Mouse (Mus musculus) heart, embryonic 10.5 days (tissue): Measurements from ENCODE around the gene Coch. TPM values are rescaled to one million over a fixed set of nuclear protein-coding genes. Genes with fewer than 3 reads are reported as not detected.

Experiments
- polyA plus RNA-seq: library from polyadenylated mRNA; unstranded; fragments of >200 nt; fragmentation: Nextera tagmentation; extraction: Ambion mirVana; gene quantifications from 2 replicates; pipeline ENCODE4 v1.2.1, GENCODE M21; 2016

Gene Coch
- polyA plus RNA-seq, 1 experiment from 2014 or later, result 2.8 TPM

Other genes with a start within 250 kb of the Coch start
- 23.3 and 27.8 TPM in 2 replicates for gene G2e3, start 245.3 kb upstream of the Coch start, polyA plus RNA-seq
- gene Scfd1, start 215.8 kb upstream of the Coch start, polyA plus RNA-seq, result 74.5 and 75.9 TPM in 2 replicates
- gene Ap4s1, start 97.7 kb downstream of the Coch start, polyA plus RNA-seq, result 34.9 and 36.2 TPM in 2 replicates
- 37.6 and 39.3 TPM in 2 replicates for gene Strn3, start 98.6 kb downstream of the Coch start, polyA plus RNA-seq
- gene Hectd1, start 236.2 kb downstream of the Coch start, polyA plus RNA-seq, result 35.2 and 35.6 TPM in 2 replicates